Mouse (Mus musculus) midbrain, embryonic 15.5 days (tissue): ENCODE measurements around the gene Gcn1l1. TPM values are rescaled to one million over a fixed set of nuclear protein-coding genes. Genes with fewer than 3 reads are reported as not detected.

Source experiments
- microRNA-seq: library from miRNA; unstranded; fragments of <30 nt; microRNA quantifications from one replicate; pipeline ENCODE4, GENCODE M21; 2016
- polyA plus RNA-seq: library from polyadenylated mRNA; unstranded; fragments of >200 nt; fragmentation: Nextera tagmentation; extraction: Ambion mirVana; gene quantifications from 2 replicates; pipeline ENCODE4 v1.2.1, GENCODE M21; 2015

Gcn1l1 gene
- polyA plus RNA-seq, 1 experiment from 2014 or later, result 53.4 TPM

Small RNA genes within 50 kb of the gene (microRNA-seq; reads per million reads assigned to microRNA genes)
- gene Mir7029, result not detected
- gene Mir7030, result not detected

Other genes with a start within 250 kb of the Gcn1l1 start
- gene Srsf9, start 238.1 kb upstream of the Gcn1l1 start, polyA plus RNA-seq, result 142 and 146 TPM in 2 replicates
- gene Gatc, start 224.1 kb upstream of the Gcn1l1 start, polyA plus RNA-seq, result 35.6 and 39.4 TPM in 2 replicates
- 49.3 and 49.6 TPM in 2 replicates for gene Triap1, start 224.0 kb upstream of the Gcn1l1 start, polyA plus RNA-seq
- gene Cox6a1, start 216.3 kb upstream of the Gcn1l1 start, polyA plus RNA-seq, result 1,062 and 1,092 TPM in 2 replicates
- 65.9 and 66.3 TPM in 2 replicates for gene Msi1, start 135.7 kb upstream of the Gcn1l1 start, polyA plus RNA-seq
- gene Pla2g1b, start 99.0 kb upstream of the Gcn1l1 start, polyA plus RNA-seq, result not detected in 2 replicates
- gene Sirt4, start 80.5 kb upstream of the Gcn1l1 start, polyA plus RNA-seq, result 31.6 and 32.6 TPM in 2 replicates
- 20.4 and 20.9 TPM in 2 replicates for gene Pxn, start 58.6 kb upstream of the Gcn1l1 start, polyA plus RNA-seq
- 811 and 847 TPM in 2 replicates for gene Rplp0, start 5.8 kb upstream of the Gcn1l1 start, polyA plus RNA-seq
- 18.7 and 19.2 TPM in 2 replicates for gene Rab35, start 66.7 kb downstream of the Gcn1l1 start, polyA plus RNA-seq
- 47.2 and 47.5 TPM in 2 replicates for gene Bicdl1, start 166.4 kb downstream of the Gcn1l1 start, polyA plus RNA-seq